Mouse (Mus musculus) kidney, embryonic 16.5 days (tissue): ENCODE results near the gene Mup5. TPM values are rescaled to one million over a fixed set of nuclear protein-coding genes. Genes with fewer than 3 reads are reported as not detected.
A peak's percentile ranks its signal among the peaks of the same experiment; 100 is the strongest.
"Not testable (repeated sequence)": the region's sequence is repeated elsewhere in the genome, so short reads cannot be mapped to it uniquely, and the experiment has no call there.

Experiments
- ATAC-seq: fragments of 200-750 bp; cut with Nextera tagmentation; 2 replicates; pipeline ENCODE4 v1.8.0; 2017; ENCODE audit warnings: moderate TSS enrichment; ENCODE audit not compliant: low FRiP score, low TSS enrichment
- H3K27ac ChIP-seq: fragments of 300-500 bp; sonication (generic); 2 replicates; pipeline ENCODE4 v1.5.1; 2014; ENCODE audit warnings: low read length
- H3K27me3 ChIP-seq: fragments of 300-500 bp; sonication (generic); 2 replicates; pipeline ENCODE4 v1.6.1; 2014; ENCODE audit warnings: low read length, control low read depth, mixed read lengths; ENCODE audit not compliant: insufficient read depth
- H3K36me3 ChIP-seq: fragments of 300-500 bp; sonication (generic); 2 replicates; pipeline ENCODE4 v1.6.1; 2014; ENCODE audit warnings: low read length, control low read depth, mixed read lengths; ENCODE audit not compliant: insufficient read depth
- H3K4me1 ChIP-seq: fragments of 300-500 bp; sonication (generic); 2 replicates; pipeline ENCODE4 v1.6.1; 2014; ENCODE audit warnings: low read length, control low read depth, mixed read lengths; ENCODE audit not compliant: insufficient read depth
- H3K4me2 ChIP-seq: fragments of 300-500 bp; sonication (generic); replicated peaks from 2 replicates; pipeline ENCODE4 v1.6.1; 2014; ENCODE audit warnings: low read depth, low read length
- H3K4me3 ChIP-seq: fragments of 300-500 bp; sonication (generic); 2 replicates; pipeline ENCODE4 v1.5.1; 2014; ENCODE audit warnings: mild to moderate bottlenecking, low read length
- H3K9ac ChIP-seq: fragments of 300-500 bp; sonication (generic); replicated peaks from 2 replicates; pipeline ENCODE4 v1.6.1; 2014; ENCODE audit warnings: low read length
- H3K9me3 ChIP-seq: fragments of 300-500 bp; sonication (generic); 2 replicates; pipeline ENCODE4 v1.6.1; 2016; ENCODE audit warnings: low read length, control low read depth
- WGBS: fragments of 180-500 bp; shearing (Covaris S2); extraction: QIAGEN DNeasy Blood & Tissue Kit; methylation state at CpG from one replicate; pipeline ENCODE4 v1.1.7; 2014; 5-methylcytosine and 5-hydroxymethylcytosine counted together
- polyA plus RNA-seq: library from polyadenylated mRNA; unstranded; fragments of >200 nt; fragmentation: Nextera tagmentation; extraction: Ambion mirVana; gene quantifications from 2 replicates; pipeline ENCODE4 v1.2.1, GENCODE M21; 2015

Mup5 gene
- not detected in 2 replicates for polyA plus RNA-seq

DNA sequence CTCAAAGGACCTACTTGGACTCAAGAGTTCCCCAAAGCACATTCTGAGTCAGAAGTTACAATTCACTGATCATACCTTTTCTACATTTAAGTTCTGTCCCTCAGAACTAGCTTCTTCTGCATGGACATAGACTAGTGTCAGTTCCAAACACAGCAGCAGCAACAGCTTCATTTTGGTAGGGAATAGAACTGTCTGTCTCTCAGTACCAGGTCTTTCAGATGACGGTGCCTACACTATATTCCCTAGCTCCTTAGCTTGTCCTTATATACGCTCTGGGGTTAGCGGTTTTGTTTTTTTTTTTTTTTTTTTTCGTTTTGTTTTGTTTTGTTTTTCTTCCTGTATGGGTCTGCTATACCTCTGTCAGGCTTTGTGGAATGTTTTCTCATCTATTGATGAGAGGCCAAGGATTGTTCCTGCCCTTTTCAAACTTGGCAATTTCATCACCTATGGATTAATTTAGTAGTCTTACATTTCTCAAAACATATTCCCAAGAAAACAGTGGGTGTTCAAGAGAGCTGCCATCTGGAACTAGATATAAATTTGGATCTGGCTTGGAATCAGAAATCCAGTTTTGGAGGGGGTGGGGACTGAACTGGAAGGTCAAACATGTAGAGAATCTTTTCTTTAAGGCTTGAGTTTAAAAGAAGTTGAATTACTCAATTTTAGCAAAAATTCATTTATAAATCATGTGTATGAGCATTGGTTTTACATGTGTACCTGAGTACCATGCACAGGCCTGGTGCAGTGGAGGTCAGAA lies at the start of gene Mup5:
Gene Mup5 (minus strand): TSS at position 282 of the 757 bp plus-strand sequence.
- no peaks in the 10 kb centered on the region for H3K36me3 ChIP-seq
- H3K27me3 ChIP-seq, result no peaks in the 10 kb centered on the region
- no peaks in the 10 kb centered on the region for H3K4me1 ChIP-seq
- no peak within 1 kb of the TSS for H3K9ac ChIP-seq
- 71% methylated on average over 4 of the region's 4 CpGs for WGBS
- H3K4me2 ChIP-seq, result no peak within 1 kb of the TSS
- H3K4me3 ChIP-seq, result no peak within 1 kb of the TSS
- no peak within 1 kb of the TSS for H3K27ac ChIP-seq
- no peaks in the 10 kb centered on the region for H3K9me3 ChIP-seq
- ATAC-seq, result no peak

DNA sequence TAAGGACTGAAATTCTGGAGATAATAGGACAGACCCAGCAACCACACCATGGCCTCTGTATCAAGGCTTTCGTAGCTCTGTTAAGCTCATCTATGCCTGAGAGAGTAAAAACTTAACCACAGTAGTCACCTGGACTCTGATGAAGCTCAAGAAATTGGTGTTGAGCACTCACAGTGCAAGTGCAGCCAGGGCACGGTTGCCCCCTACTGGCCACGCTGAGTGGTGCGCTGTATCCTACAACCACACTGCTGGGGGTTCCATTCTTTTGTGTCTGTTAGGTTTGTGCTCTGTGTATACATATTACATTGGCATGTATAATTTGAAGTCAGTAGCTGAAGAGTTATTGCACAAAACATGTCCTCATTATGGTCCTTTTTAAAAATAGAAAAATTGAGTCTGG lies 23.1 kb upstream of the Mup5 start:
- Histone ChIP-seq H3K4me2 (no peak overlapping the region), H3K27ac (no peak overlapping the region), H3K4me1 (no peaks in the 10 kb centered on the region), H3K9ac (no peak overlapping the region), H3K27me3 (no peaks in the 10 kb centered on the region), H3K9me3 (0 out of 2 replicates have a peak, but pooled peaks cover 4% of the 10 kb centered on the region), H3K4me3 (no peak overlapping the region), H3K36me3 (no peaks in the 10 kb centered on the region)
- 41% methylated on average over 4 of the region's 4 CpGs for WGBS
- no peak for ATAC-seq

DNA sequence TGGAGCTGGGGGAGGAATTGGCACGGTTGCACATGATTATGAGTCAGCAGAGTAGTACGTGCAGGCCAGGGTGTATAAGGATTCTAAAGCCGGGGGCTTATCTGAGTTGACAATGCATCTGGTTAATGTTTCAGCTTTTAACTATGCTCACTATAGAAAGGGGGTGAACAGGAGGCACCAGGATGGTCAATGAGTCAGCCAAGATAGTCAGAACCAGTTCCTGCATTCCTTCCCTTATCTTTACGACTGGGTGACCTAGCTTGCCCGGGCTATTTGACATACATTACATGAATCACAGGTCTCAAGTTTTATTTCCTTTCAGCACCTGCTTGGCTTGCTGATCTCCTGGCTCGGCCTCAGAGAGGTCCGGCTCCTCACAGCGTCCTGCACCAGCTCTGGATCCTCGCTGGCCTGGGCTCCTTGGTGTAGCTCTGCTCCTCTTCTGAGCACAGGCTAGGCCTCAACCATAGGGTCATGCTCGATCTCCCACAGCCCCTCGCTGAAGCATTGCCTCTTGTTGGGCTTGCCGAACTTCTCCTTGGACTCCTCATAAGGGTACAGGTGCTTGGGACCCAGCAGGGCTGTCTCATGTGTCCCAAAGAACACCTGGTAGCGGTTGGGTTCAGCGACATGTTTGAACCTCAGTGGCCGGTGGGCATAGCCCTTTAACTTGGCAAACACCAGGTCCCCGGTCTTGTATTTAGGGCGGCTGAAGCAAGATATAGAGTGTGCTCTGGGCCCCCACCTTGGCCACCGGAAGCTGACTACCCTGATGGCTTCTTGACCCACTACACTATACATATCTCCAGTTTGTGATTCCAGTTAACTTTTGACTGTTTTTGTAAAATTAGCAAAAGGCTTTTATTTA lies 21.0 kb upstream of the Mup5 start:
- no peaks in the 10 kb centered on the region for H3K4me1 ChIP-seq
- WGBS, result 79% methylated on average over 18 of the region's 18 CpGs
- no peak overlapping the region for H3K4me2 ChIP-seq
- H3K27ac ChIP-seq, result no peak overlapping the region
- H3K36me3 ChIP-seq, result no peaks in the 10 kb centered on the region
- peak; percentile 71 for ATAC-seq
- peaks cover 4% of the 10 kb centered on the region; the same call in 1 of the 2 replicates for H3K9me3 ChIP-seq
- H3K27me3 ChIP-seq, result no peaks in the 10 kb centered on the region
- H3K9ac ChIP-seq, result no peak overlapping the region
- no peak overlapping the region for H3K4me3 ChIP-seq

DNA sequence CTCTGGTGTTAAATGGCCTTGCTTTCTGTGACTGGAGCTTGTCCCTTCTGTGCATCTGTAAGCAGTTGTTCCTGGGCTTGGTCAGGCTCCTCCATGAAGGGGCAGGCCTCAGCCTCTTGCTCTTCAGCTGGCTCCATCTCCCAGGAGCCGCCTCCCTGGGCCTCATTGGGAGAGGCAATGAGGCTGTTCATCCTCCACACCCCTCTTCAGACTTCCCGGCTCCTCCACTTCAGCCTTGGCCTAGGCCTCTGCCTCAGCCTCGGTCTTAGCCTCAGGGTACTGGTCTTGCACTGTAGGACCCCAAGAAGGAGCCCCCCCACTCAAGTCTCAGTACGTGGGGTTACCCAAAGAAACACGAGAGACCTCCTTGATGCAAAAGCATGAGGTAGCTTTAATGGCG lies 20.3 kb upstream of the Mup5 start:
- ATAC-seq, result 0 out of 2 replicates have a peak, but pooled peaks have one; percentile 65
- Histone ChIP-seq H3K27me3 (no peaks in the 10 kb centered on the region), H3K4me2 (no peak overlapping the region), H3K4me3 (no peak overlapping the region), H3K36me3 (no peaks in the 10 kb centered on the region), H3K27ac (no peak overlapping the region), H3K4me1 (no peaks in the 10 kb centered on the region), H3K9me3 (peaks cover 4% of the 10 kb centered on the region; the same call in 1 of the 2 replicates), H3K9ac (no peak overlapping the region)
- WGBS, result 82% methylated on average over 6 of the region's 6 CpGs

GRCm38 (mm10) chr4:61844758-61845455 lies 9.9 kb upstream of the Mup5 start:
- ATAC-seq, result no peak
- Histone ChIP-seq H3K36me3 (no peaks in the 10 kb centered on the region), H3K27me3 (no peaks in the 10 kb centered on the region), H3K9ac (no peak overlapping the region), H3K4me2 (no peak overlapping the region), H3K4me1 (no peaks in the 10 kb centered on the region), H3K27ac (no peak overlapping the region), H3K9me3 (peaks cover 3% of the 10 kb centered on the region; the same call in 1 of the 2 replicates), H3K4me3 (no peak overlapping the region)
- WGBS, result 87% methylated on average over 5 of the region's 5 CpGs

GRCm38 (mm10) chr4:61829211-61829610 lies 5.8 kb downstream of the Mup5 start:
- H3K4me2 ChIP-seq, result no peak overlapping the region
- no peak for ATAC-seq
- 72% methylated on average over 4 of the region's 4 CpGs for WGBS
- no peak overlapping the region for H3K4me3 ChIP-seq
- H3K4me1 ChIP-seq, result no peaks in the 10 kb centered on the region
- no peaks in the 10 kb centered on the region for H3K36me3 ChIP-seq
- no peaks in the 10 kb centered on the region for H3K27me3 ChIP-seq
- H3K9me3 ChIP-seq, result no peaks in the 10 kb centered on the region
- H3K27ac ChIP-seq, result no peak overlapping the region
- no peak overlapping the region for H3K9ac ChIP-seq

DNA sequence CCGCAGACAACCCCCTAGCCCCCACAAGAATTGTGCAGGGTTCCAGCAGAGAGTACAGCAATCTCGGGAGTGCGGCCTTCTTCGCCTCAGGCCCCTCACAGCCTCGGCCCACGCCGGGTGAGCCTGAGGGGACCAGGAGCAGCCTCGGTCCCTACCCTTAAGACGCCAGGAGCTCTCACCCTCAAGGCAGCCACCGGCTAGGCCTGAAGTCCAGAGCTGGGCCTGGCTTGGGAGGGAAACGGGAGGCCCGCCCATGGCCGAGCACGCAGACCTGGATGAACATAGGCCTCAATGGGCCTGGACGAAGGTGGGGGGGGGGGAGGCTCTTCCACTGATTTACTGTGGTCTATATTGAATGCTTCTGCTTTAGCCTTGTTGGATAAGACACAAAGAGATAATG lies 11.8 kb downstream of the Mup5 start:
- Histone ChIP-seq H3K4me2 (no peak overlapping the region), H3K4me3 (no peak overlapping the region), H3K27me3 (no peaks in the 10 kb centered on the region), H3K27ac (no peak overlapping the region), H3K4me1 (no peaks in the 10 kb centered on the region), H3K9me3 (peaks cover 7% of the 10 kb centered on the region), H3K9ac (no peak overlapping the region), H3K36me3 (no peaks in the 10 kb centered on the region)
- WGBS, result 90% methylated on average over 15 of the region's 15 CpGs
- ATAC-seq, result no peak

- ATAC-seq, H3K9me3 ChIP-seq, H3K27ac ChIP-seq, H3K4me1 ChIP-seq, H3K27me3 ChIP-seq, H3K4me3 ChIP-seq, H3K4me2 ChIP-seq, H3K9ac ChIP-seq, H3K36me3 ChIP-seq: not testable (repeated sequence)
- 86% methylated on average over 9 of the region's 9 CpGs for WGBS
Measured at GRCm38 (mm10) chr4:61822541-61822940, 12.5 kb downstream of the Mup5 start.

GRCm38 (mm10) chr4:61815602-61816001 lies 19.4 kb downstream of the Mup5 start:
- ATAC-seq, result no peak
- H3K9ac ChIP-seq, result no peak overlapping the region
- H3K27me3 ChIP-seq, result no peaks in the 10 kb centered on the region
- H3K4me1 ChIP-seq, result no peaks in the 10 kb centered on the region
- 68% methylated on average over 2 of the region's 2 CpGs for WGBS
- no peaks in the 10 kb centered on the region for H3K9me3 ChIP-seq
- no peak overlapping the region for H3K27ac ChIP-seq
- no peaks in the 10 kb centered on the region for H3K36me3 ChIP-seq
- H3K4me3 ChIP-seq, result no peak overlapping the region
- no peak overlapping the region for H3K4me2 ChIP-seq
